ENCODE assay signal across 7 mouse cellular contexts in genomic region chr5:75871120-75871519, GRCm38 (mm10).
DNase-seq lines count a peak whose midpoint lies in the region; ATAC-seq and TF ChIP-seq lines count a peak whose summit lies in the region.

No protein-coding gene starts in this region.

- no peak overlapping the region; the same call in 1 of the 2 replicates for H3K4me3 ChIP-seq in heart, adult 2 months
- H3K4me3 ChIP-seq in layer of hippocampus, adult 2 months: peak overlapping the region; percentile 44
- no peak overlapping the region for H3K4me3 ChIP-seq in lung, postnatal 0 days (ENCODE audit: low read depth, low read length)

- TF ChIP-seq EP300 in heart, adult 2 months (IDR thresholded peaks at IDR 0.05; ENCODE audit: insufficient read depth, low read depth, low read length): peak; percentile 81
- peak; percentile 31; the same call in 1 of the 2 replicates for TF ChIP-seq EP300 in lung, postnatal 0 days (IDR thresholded peaks at IDR 0.05)

- H3K4me1 ChIP-seq in heart, adult 2 months (ENCODE audit: control insufficient read depth, insufficient read depth, low read length): peaks cover 6% of the 10 kb centered on the region; the same call in 1 of the 2 replicates
- no peaks in the 10 kb centered on the region for H3K4me1 ChIP-seq in lung, postnatal 0 days (ENCODE audit: insufficient read depth, low read depth, low read length)

- peak overlapping the region; percentile 32 for H3K27ac ChIP-seq in heart, adult 2 months
- H3K27ac ChIP-seq in layer of hippocampus, adult 2 months: no peak overlapping the region
- H3K27ac ChIP-seq in lung, postnatal 0 days (ENCODE audit: low read length): no peak overlapping the region

- intact Hi-C loops in heart, adult 2 months (cut with DNase I): loop anchor here (1.0 to 10.0 kb wide), 4 partner anchors 108 to 434 kb away; partner anchors contain the start of genes Clock and Kdr

- peak; percentile 39 for ATAC-seq in CD4-positive, CD25-positive, alpha-beta regulatory T cell, adult 4 months
- ATAC-seq in lung, postnatal 0 days: peak; percentile 53

- H3K9ac ChIP-seq in heart, adult 2 months (ENCODE audit: low read depth, low read length): no peak overlapping the region
- no peak overlapping the region for H3K9ac ChIP-seq in lung, postnatal 0 days (replicated peaks; ENCODE audit: low read depth)

- H3K79me2 ChIP-seq in heart, adult 2 months (replicated peaks; ENCODE audit: control insufficient read depth, insufficient read depth, low read length): no peaks in the 10 kb centered on the region

- H3K36me3 ChIP-seq in heart, adult 2 months (ENCODE audit: control insufficient read depth, insufficient read depth, low read length): no peaks in the 10 kb centered on the region
- H3K36me3 ChIP-seq in lung, postnatal 0 days (ENCODE audit: insufficient read depth, low read length): no peaks in the 10 kb centered on the region

- peak; percentile 82 for DNase-seq in Muller cell, postnatal 12 days (ENCODE audit: inconsistent ontology term)
- DNase-seq in cerebellum, postnatal 14 days: peak; percentile 75 to 84
- peak; percentile 77 to 78 for DNase-seq in heart, adult 2 months
- DNase-seq in layer of hippocampus, adult 2 months (ENCODE audit: low spot score in 2 of 2): peak; percentile 72 to 82
- peak; percentile 89 for DNase-seq in lung, postnatal 0 days (ENCODE audit: low spot score)
- peak; percentile 52 for DNase-seq in right cerebral cortex, postnatal 4 days

- TF ChIP-seq CTCF in heart, adult 2 months (IDR thresholded peaks at IDR 0.05): peak; percentile 94
- peak; percentile 95 for TF ChIP-seq CTCF in layer of hippocampus, adult 2 months (conservative IDR thresholded peaks at IDR 0.05)
- TF ChIP-seq CTCF in lung, postnatal 0 days (IDR thresholded peaks at IDR 0.05): peak; percentile 92

- no peaks in the 10 kb centered on the region for H3K9me3 ChIP-seq in lung, postnatal 0 days (ENCODE audit: low read length)

- 10% methylated on average over 8 of the region's 8 CpGs for WGBS in heart, adult 2 months
- 15% methylated on average over 8 of the region's 8 CpGs for WGBS in lung, postnatal 0 days

- no peaks in the 10 kb centered on the region for H3K27me3 ChIP-seq in heart, adult 2 months (ENCODE audit: control insufficient read depth, insufficient read depth, low read length)
- H3K27me3 ChIP-seq in lung, postnatal 0 days (replicated peaks; ENCODE audit: insufficient read depth, low read length): no peaks in the 10 kb centered on the region

- H3K4me2 ChIP-seq in lung, postnatal 0 days (replicated peaks; ENCODE audit: low read depth, low read length): no peak overlapping the region

- TF ChIP-seq POLR2A in heart, adult 2 months (IDR thresholded peaks at IDR 0.05; ENCODE audit: insufficient read depth, low read depth, low read length): no peak
